Mouse (Mus musculus): ENCODE measurements around the gene Rnase13. TPM values are rescaled to one million over a fixed set of nuclear protein-coding genes. Genes with fewer than 3 reads are reported as not detected.
A peak's percentile ranks its signal among the peaks of the same experiment; 100 is the strongest.

Gene Rnase13
- polyA plus RNA-seq (2015; fragmentation: Nextera tagmentation; extraction: Ambion mirVana), result 0.07 TPM in 1 of 2 replicates, not detected in the other

GRCm38 (mm10) chr14:51922571-51922865 is at the start of gene Rnase13:
TSS of gene Rnase13 (minus strand) at chr14:51922773.
- peak within 1 kb of the TSS; percentile 81 for H3K27ac ChIP-seq (replicated peaks)
- ATAC-seq (ENCODE audit: low FRiP score, low TSS enrichment), result no peak
- WGBS, result 80% methylated on average over 7 of the region's 7 CpGs
- H3K9ac ChIP-seq (ENCODE audit: low read length), result no peak within 1 kb of the TSS
- H3K27me3 ChIP-seq (ENCODE audit: control insufficient read depth, insufficient read depth, low read length), result no peaks in the 10 kb centered on the region
- H3K4me2 ChIP-seq (replicated peaks; ENCODE audit: low read depth), result no peak within 1 kb of the TSS
- DNase-seq (ENCODE audit: low spot score), result no peak
- no peaks in the 10 kb centered on the region for H3K36me3 ChIP-seq (ENCODE audit: control insufficient read depth, insufficient read depth, low read length)
- H3K4me1 ChIP-seq (replicated peaks; ENCODE audit: control insufficient read depth, insufficient read depth), result peaks cover 14% of the 10 kb centered on the region
- no peak for TF ChIP-seq CTCF (IDR thresholded peaks at IDR 0.05; ENCODE audit: low read depth)
- no peak for TF ChIP-seq EP300 (optimal IDR thresholded peaks at IDR 0.05)
- no peaks in the 10 kb centered on the region for H3K9me3 ChIP-seq (ENCODE audit: control insufficient read depth, low read length)
- H3K4me3 ChIP-seq (ENCODE audit: low read depth, low read length), result no peak within 1 kb of the TSS

- Histone ChIP-seq H3K4me2 (replicated peaks; ENCODE audit: low read depth) (no peak overlapping the region), H3K9ac (ENCODE audit: low read length) (no peak overlapping the region), H3K27ac (replicated peaks) (no peak overlapping the region), H3K4me1 (replicated peaks; ENCODE audit: control insufficient read depth, insufficient read depth) (no peaks in the 10 kb centered on the region), H3K27me3 (ENCODE audit: control insufficient read depth, insufficient read depth, low read length) (no peaks in the 10 kb centered on the region), H3K4me3 (ENCODE audit: low read depth, low read length) (no peak overlapping the region), H3K9me3 (ENCODE audit: control insufficient read depth, low read length) (no peaks in the 10 kb centered on the region), H3K36me3 (ENCODE audit: control insufficient read depth, insufficient read depth, low read length) (no peaks in the 10 kb centered on the region)
- DNase-seq (ENCODE audit: low spot score) (no peak), ATAC-seq (ENCODE audit: low FRiP score, low TSS enrichment) (no peak)
- 50% methylated on average over 3 of the region's 3 CpGs for WGBS
- no peak for TF ChIP-seq CTCF (IDR thresholded peaks at IDR 0.05; ENCODE audit: low read depth)
- TF ChIP-seq EP300 (optimal IDR thresholded peaks at IDR 0.05), result no peak
Observed at GRCm38 (mm10) chr14:51967400-51967799, 44.8 kb upstream of the Rnase13 start.

- 78% methylated on average over 2 of the region's 2 CpGs for WGBS
- peak; percentile 65; the same call in 1 of the 2 replicates for ATAC-seq (ENCODE audit: low FRiP score, low TSS enrichment)
- Histone ChIP-seq H3K27me3 (ENCODE audit: control insufficient read depth, insufficient read depth, low read length) (no peaks in the 10 kb centered on the region), H3K4me2 (replicated peaks; ENCODE audit: low read depth) (no peak overlapping the region), H3K27ac (replicated peaks) (no peak overlapping the region), H3K9me3 (ENCODE audit: control insufficient read depth, low read length) (no peaks in the 10 kb centered on the region), H3K4me3 (ENCODE audit: low read depth, low read length) (no peak overlapping the region), H3K9ac (ENCODE audit: low read length) (no peak overlapping the region), H3K36me3 (ENCODE audit: control insufficient read depth, insufficient read depth, low read length) (no peaks in the 10 kb centered on the region), H3K4me1 (replicated peaks; ENCODE audit: control insufficient read depth, insufficient read depth) (no peaks in the 10 kb centered on the region)
- peak; percentile 24 for DNase-seq (ENCODE audit: low spot score)
- TF ChIP-seq CTCF (IDR thresholded peaks at IDR 0.05; ENCODE audit: low read depth) (no peak), EP300 (optimal IDR thresholded peaks at IDR 0.05) (no peak)
Observed at GRCm38 (mm10) chr14:51960316-51960715, 37.7 kb upstream of the Rnase13 start.

- Histone ChIP-seq H3K4me3 (ENCODE audit: low read depth, low read length) (no peak overlapping the region), H3K9me3 (ENCODE audit: control insufficient read depth, low read length) (no peaks in the 10 kb centered on the region), H3K4me2 (replicated peaks; ENCODE audit: low read depth) (no peak overlapping the region), H3K27me3 (ENCODE audit: control insufficient read depth, insufficient read depth, low read length) (no peaks in the 10 kb centered on the region), H3K4me1 (replicated peaks; ENCODE audit: control insufficient read depth, insufficient read depth) (no peaks in the 10 kb centered on the region), H3K36me3 (ENCODE audit: control insufficient read depth, insufficient read depth, low read length) (no peaks in the 10 kb centered on the region), H3K9ac (ENCODE audit: low read length) (no peak overlapping the region), H3K27ac (replicated peaks) (no peak overlapping the region)
- TF ChIP-seq EP300 (optimal IDR thresholded peaks at IDR 0.05) (no peak), CTCF (IDR thresholded peaks at IDR 0.05; ENCODE audit: low read depth) (no peak)
- ATAC-seq (ENCODE audit: low FRiP score, low TSS enrichment), result no peak
- DNase-seq (ENCODE audit: low spot score), result no peak
- WGBS, result 70% methylated on average over 6 of the region's 6 CpGs
Observed at GRCm38 (mm10) chr14:51943336-51943735, 20.8 kb upstream of the Rnase13 start.

GRCm38 (mm10) chr14:51942236-51942635 is 19.7 kb upstream of the Rnase13 start:
- ATAC-seq (ENCODE audit: low FRiP score, low TSS enrichment), result no peak
- H3K4me3 ChIP-seq (ENCODE audit: low read depth, low read length), result no peak overlapping the region
- no peaks in the 10 kb centered on the region for H3K4me1 ChIP-seq (replicated peaks; ENCODE audit: control insufficient read depth, insufficient read depth)
- 53% methylated on average over 7 of the region's 7 CpGs for WGBS
- H3K27ac ChIP-seq (replicated peaks), result no peak overlapping the region
- no peak for DNase-seq (ENCODE audit: low spot score)
- TF ChIP-seq EP300 (optimal IDR thresholded peaks at IDR 0.05) (no peak), CTCF (IDR thresholded peaks at IDR 0.05; ENCODE audit: low read depth) (no peak)
- no peaks in the 10 kb centered on the region for H3K27me3 ChIP-seq (ENCODE audit: control insufficient read depth, insufficient read depth, low read length)
- no peaks in the 10 kb centered on the region for H3K9me3 ChIP-seq (ENCODE audit: control insufficient read depth, low read length)
- no peak overlapping the region for H3K4me2 ChIP-seq (replicated peaks; ENCODE audit: low read depth)
- H3K36me3 ChIP-seq (ENCODE audit: control insufficient read depth, insufficient read depth, low read length), result no peaks in the 10 kb centered on the region
- no peak overlapping the region for H3K9ac ChIP-seq (ENCODE audit: low read length)

GRCm38 (mm10) chr14:51941577-51941976 is 19.0 kb upstream of the Rnase13 start:
- Histone ChIP-seq H3K9ac (ENCODE audit: low read length) (no peak overlapping the region), H3K4me1 (replicated peaks; ENCODE audit: control insufficient read depth, insufficient read depth) (no peaks in the 10 kb centered on the region), H3K36me3 (ENCODE audit: control insufficient read depth, insufficient read depth, low read length) (no peaks in the 10 kb centered on the region), H3K27ac (replicated peaks) (no peak overlapping the region), H3K9me3 (ENCODE audit: control insufficient read depth, low read length) (no peaks in the 10 kb centered on the region), H3K4me3 (ENCODE audit: low read depth, low read length) (no peak overlapping the region), H3K27me3 (ENCODE audit: control insufficient read depth, insufficient read depth, low read length) (no peaks in the 10 kb centered on the region), H3K4me2 (replicated peaks; ENCODE audit: low read depth) (no peak overlapping the region)
- ATAC-seq (ENCODE audit: low FRiP score, low TSS enrichment) (0 out of 2 replicates have a peak, but pooled peaks have one; percentile 18), DNase-seq (ENCODE audit: low spot score) (no peak)
- TF ChIP-seq CTCF (IDR thresholded peaks at IDR 0.05; ENCODE audit: low read depth), result no peak
- no peak for TF ChIP-seq EP300 (optimal IDR thresholded peaks at IDR 0.05)
- 67% methylated on average over 9 of the region's 9 CpGs for WGBS

All from stomach, postnatal 0 days (tissue).